Mouse (Mus musculus) lung, adult 2 months (tissue): ENCODE results near the gene Car7.

Experiments
- CTCF ChIP-seq: fragments of 200-500 bp; IDR thresholded peaks from 2 replicates; pipeline ENCODE4 v1.5.1; 2011; ENCODE audit warnings: mild to moderate bottlenecking, low read length, control low read depth; ENCODE audit not compliant: insufficient read depth
- POLR2A ChIP-seq: fragments of 200-500 bp; IDR thresholded peaks from 2 replicates; pipeline ENCODE4 v1.6.1; 2011; ENCODE audit warnings: low read depth, mild to moderate bottlenecking, control low read depth, low read length, borderline replicate concordance; ENCODE audit errors: extremely low read depth

DNA sequence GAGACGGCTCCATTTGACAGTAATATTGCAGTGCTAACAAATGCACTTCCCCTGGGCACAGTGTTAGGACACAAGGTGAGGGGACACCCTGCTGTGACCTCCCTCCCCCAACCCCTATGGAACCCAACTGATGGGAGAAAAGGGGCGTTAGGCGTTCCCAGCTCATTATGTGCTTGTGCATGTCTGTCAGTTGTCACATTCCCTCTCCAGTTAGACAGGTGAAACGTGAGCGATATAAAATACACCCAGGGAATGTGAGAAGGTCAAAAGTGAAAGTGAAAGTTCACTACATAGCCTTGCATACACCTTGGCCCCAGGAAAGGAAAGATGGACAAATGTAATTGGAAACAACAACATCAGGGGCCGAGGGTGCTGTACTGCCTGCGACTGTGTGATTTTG, 889 bp downstream of the Car7 start:
- no peak for TF ChIP-seq CTCF
- TF ChIP-seq POLR2A, result no peak
